Mouse (Mus musculus) CH12.LX (cell line): ENCODE measurements around the gene Ccr8. TPM values are rescaled to one million over a fixed set of nuclear protein-coding genes. Genes with fewer than 3 reads are reported as not detected.

ENCODE experiments used
- DNase-seq: peaks from one replicate; pipeline ENCODE4 v3.0.0-alpha.2; 2013; ENCODE audit errors: extremely low read depth
- H3K27ac ChIP-seq: 2 replicates; pipeline ENCODE4 v1.5.1; 2012; ENCODE audit warnings: low read depth, mild to moderate bottlenecking, control low read depth, moderate library complexity; ENCODE audit not compliant: insufficient read depth
- H3K27me3 ChIP-seq: replicated peaks from 2 replicates; pipeline ENCODE3; 2012; ENCODE audit warnings: inconsistent platforms
- H3K36me3 ChIP-seq, 2 experiments: replicated peaks in 1 of 2; 2 replicates each; pipeline versions ENCODE3 to v1.6.1; 2012; ENCODE audit warnings: inconsistent platforms in 1 of 2, low read length in 1 of 2, mild to moderate bottlenecking in 1 of 2, mixed read lengths in 1 of 2, moderate library complexity in 1 of 2; ENCODE audit not compliant: control insufficient read depth in 1 of 2, insufficient read depth in 1 of 2
- H3K4me1 ChIP-seq, 2 experiments: 2 replicates each; pipeline ENCODE4 v1.6.1; 2012; ENCODE audit warnings: inconsistent platforms in 1 of 2, moderate library complexity in 1 of 2; ENCODE audit not compliant: insufficient read depth in 2 of 2, control insufficient read depth in 1 of 2
- H3K4me2 ChIP-seq: 2 replicates; pipeline ENCODE4 v1.6.1; 2012; ENCODE audit warnings: low read depth, mild to moderate bottlenecking, control low read depth; ENCODE audit not compliant: poor library complexity, insufficient read depth, severe bottlenecking
- H3K4me3 ChIP-seq, 3 experiments: fragments of 150-350 bp in 1 of 3; sonication (generic) in 1 of 3; replicated peaks in 1 of 3; 2 replicates each; pipeline versions ENCODE3 to v1.5.1; 2011 to 2012; ENCODE audit warnings: low read depth in 2 of 3, low read length in 2 of 3, mild to moderate bottlenecking in 2 of 3, moderate library complexity in 2 of 3, control low read depth in 1 of 3, improper control_type of control experiment in 1 of 3, inconsistent platforms in 1 of 3, mixed read lengths in 1 of 3; ENCODE audit not compliant: poor library complexity in 1 of 3
- H3K79me2 ChIP-seq: replicated peaks from 2 replicates; pipeline ENCODE4 v1.6.1; 2012; ENCODE audit warnings: mild to moderate bottlenecking, moderate library complexity; ENCODE audit not compliant: control insufficient read depth, poor library complexity, insufficient read depth, severe bottlenecking; ENCODE audit errors: extremely low read depth
- H3K9ac ChIP-seq: 2 replicates; pipeline ENCODE4 v1.6.1; 2012; ENCODE audit warnings: low read depth, mild to moderate bottlenecking, control low read depth, moderate library complexity; ENCODE audit not compliant: insufficient read depth
- H3K9me3 ChIP-seq: replicated peaks from 2 replicates; pipeline ENCODE3; 2012; ENCODE audit warnings: low read length, inconsistent platforms, mixed read lengths
- BHLHE40 ChIP-seq: IDR thresholded peaks from 2 replicates; pipeline ENCODE4 v1.6.1; 2011; ENCODE audit warnings: mild to moderate bottlenecking, low read depth, low read length, improper control_type of control experiment
- CTCF ChIP-seq, 2 experiments: IDR thresholded peaks in 1 of 2; conservative IDR thresholded peaks in 1 of 2; 2 replicates each; pipeline ENCODE4 v1.5.1; 2011 to 2012; ENCODE audit warnings: low read depth in 2 of 2, low read length in 2 of 2, improper control_type of control experiment in 1 of 2, inconsistent platforms in 1 of 2, mild to moderate bottlenecking in 1 of 2, moderate library complexity in 1 of 2
- EP300 ChIP-seq: IDR thresholded peaks from 2 replicates; pipeline ENCODE4 v1.6.1; 2011; ENCODE audit warnings: low read length, improper control_type of control experiment
- ETS1 ChIP-seq: conservative IDR thresholded peaks from 2 replicates; pipeline ENCODE4 v1.6.1; 2012; ENCODE audit warnings: low read depth, mild to moderate bottlenecking, inconsistent platforms, low read length, improper control_type of control experiment, moderate library complexity
- HCFC1 ChIP-seq: IDR thresholded peaks from 2 replicates; pipeline ENCODE4 v1.6.1; 2012; ENCODE audit warnings: low read depth, mild to moderate bottlenecking, inconsistent platforms, low read length, improper control_type of control experiment
- IRF4 ChIP-seq: IDR thresholded peaks from 2 replicates; pipeline ENCODE4 v1.6.1; 2014; ENCODE audit warnings: low read depth, mild to moderate bottlenecking, inconsistent platforms, low read length, improper control_type of control experiment
- JUN ChIP-seq: IDR thresholded peaks from 2 replicates; pipeline ENCODE4 v1.6.1; 2011; ENCODE audit warnings: low read depth, mild to moderate bottlenecking, low read length, improper control_type of control experiment, moderate library complexity; ENCODE audit not compliant: insufficient read depth
- KAT2A ChIP-seq: IDR thresholded peaks from 2 replicates; pipeline ENCODE4 v1.6.1; 2012; ENCODE audit warnings: low read length, improper control_type of control experiment, inconsistent platforms; ENCODE audit not compliant: insufficient replicate concordance
- MAZ ChIP-seq: IDR thresholded peaks from 2 replicates; pipeline ENCODE4 v1.6.1; 2012; ENCODE audit warnings: low read depth, mild to moderate bottlenecking, inconsistent platforms, low read length, improper control_type of control experiment, moderate library complexity
- MEF2A ChIP-seq: IDR thresholded peaks from 2 replicates; pipeline ENCODE4 v1.6.1; 2014; ENCODE audit warnings: low read depth, mild to moderate bottlenecking, inconsistent platforms, low read length, improper control_type of control experiment, borderline replicate concordance
- MYC ChIP-seq: IDR thresholded peaks from 2 replicates; pipeline ENCODE4 v1.6.1; 2011; ENCODE audit warnings: low read depth, mild to moderate bottlenecking, improper control_type of control experiment, low read length
- NELFE ChIP-seq: IDR thresholded peaks from 2 replicates; pipeline ENCODE4 v1.6.1; 2011; ENCODE audit warnings: low read depth, low read length, improper control_type of control experiment
- NRF1 ChIP-seq: IDR thresholded peaks from 2 replicates; pipeline ENCODE4 v1.6.1; 2014; ENCODE audit warnings: low read depth, mild to moderate bottlenecking, inconsistent platforms, low read length, improper control_type of control experiment, moderate library complexity
- PAX5 ChIP-seq: IDR thresholded peaks from 2 replicates; pipeline ENCODE4 v1.6.1; 2012; ENCODE audit warnings: low read length, inconsistent platforms, mixed read lengths
- POLR2A ChIP-seq: IDR thresholded peaks from 2 replicates; pipeline ENCODE4 v1.6.1; 2011; ENCODE audit warnings: low read depth, mild to moderate bottlenecking, improper control_type of control experiment, low read length
- POLR2AphosphoS2 ChIP-seq: IDR thresholded peaks from 2 replicates; pipeline ENCODE4 v1.6.1; 2011; ENCODE audit warnings: low read depth, low read length, improper control_type of control experiment
- RAD21 ChIP-seq: IDR thresholded peaks from 2 replicates; pipeline ENCODE4 v1.6.1; 2011; ENCODE audit warnings: low read depth, mild to moderate bottlenecking, low read length, improper control_type of control experiment, moderate library complexity
- SMC3 ChIP-seq: IDR thresholded peaks from 2 replicates; pipeline ENCODE4 v1.6.1; 2011; ENCODE audit warnings: low read depth, low read length, improper control_type of control experiment
- USF1 ChIP-seq: IDR thresholded peaks from 2 replicates; pipeline ENCODE4 v1.6.1; 2014; ENCODE audit warnings: low read depth, mild to moderate bottlenecking, inconsistent platforms, low read length, improper control_type of control experiment
- USF2 ChIP-seq: conservative IDR thresholded peaks from 2 replicates; pipeline ENCODE4 v1.6.1; 2011; ENCODE audit warnings: low read depth, low read length, improper control_type of control experiment
- ZKSCAN1 ChIP-seq: IDR thresholded peaks from 2 replicates; pipeline ENCODE4 v1.6.1; 2012; ENCODE audit warnings: low read depth, inconsistent platforms, low read length, improper control_type of control experiment, borderline replicate concordance
- ZNF384 ChIP-seq: IDR thresholded peaks from 2 replicates; pipeline ENCODE4 v1.6.1; 2012; ENCODE audit warnings: low read depth, low read length, improper control_type of control experiment, inconsistent platforms
- dilution Hi-C: fragments of 300-500 bp; cut with MboI; formaldehyde crosslinking; loops from 2 replicates; pipeline ENCODE4 v1.14.3; 2020; ENCODE audit warnings: low sequenced_read_pairs; ENCODE audit not compliant: extremely low pct_unique_long_range_greater_than_20kb, extremely low pct_ligation_motif_present
- in situ Hi-C: fragments of 300-500 bp; cut with MboI; formaldehyde crosslinking; loops from 3 replicates; pipeline ENCODE4 v1.14.3; 2019; ENCODE audit warnings: low sequenced_read_pairs, low pct_ligation_motif_present, low pct_unique_long_range_greater_than_20kb, mixed read lengths
- polyA plus RNA-seq: library from polyadenylated mRNA; unstranded; fragments of >175 nt; gene quantifications from 2 replicates; pipeline ENCODE4 v1.2.1, GENCODE M21; 2012; ENCODE audit warnings: low read depth; ENCODE audit not compliant: insufficient read length
- total RNA-seq, 2 experiments: library from RNA; depleted of rRNA; stranded (reverse); fragments of 300-350 nt in 1 of 2; fragments of >200 nt in 1 of 2; gene quantifications; 2 replicates each; pipeline ENCODE4 v1.2.3; 2012 to 2014

Ccr8 gene
- total and polyA plus RNA-seq, 3 experiments: not detected

- H3K9me3 ChIP-seq: no peaks in the 10 kb centered on the region
- H3K4me1 ChIP-seq: peaks cover 7 to 42% of the 10 kb centered on the region in 2 experiments
- H3K4me2 ChIP-seq: no peak overlapping the region
- no peak overlapping the region for H3K9ac ChIP-seq
- TF ChIP-seq RAD21 (no peak), BHLHE40 (no peak), KAT2A (no peak), MEF2A (no peak), MYC (no peak), ZNF384 (no peak), POLR2A (peak; percentile 16; the same call in 1 of the 2 replicates)
- no peak overlapping the region for H3K27ac ChIP-seq
- no peaks in the 10 kb centered on the region for H3K27me3 ChIP-seq
- peaks cover 3% of the 10 kb centered on the region; the same call in 1 of the 2 replicates for H3K79me2 ChIP-seq
- peaks cover 32 to 37% of the 10 kb centered on the region in 2 experiments for H3K36me3 ChIP-seq
- in situ Hi-C loops: no loop called here
- no peak for DNase-seq
- no peak overlapping the region for H3K4me3 ChIP-seq
- dilution Hi-C loops: no loop called here
These were observed 42.7 kb downstream of the Ccr8 start for GRCm38 (mm10) chr9:120134529-120135160.

DNA sequence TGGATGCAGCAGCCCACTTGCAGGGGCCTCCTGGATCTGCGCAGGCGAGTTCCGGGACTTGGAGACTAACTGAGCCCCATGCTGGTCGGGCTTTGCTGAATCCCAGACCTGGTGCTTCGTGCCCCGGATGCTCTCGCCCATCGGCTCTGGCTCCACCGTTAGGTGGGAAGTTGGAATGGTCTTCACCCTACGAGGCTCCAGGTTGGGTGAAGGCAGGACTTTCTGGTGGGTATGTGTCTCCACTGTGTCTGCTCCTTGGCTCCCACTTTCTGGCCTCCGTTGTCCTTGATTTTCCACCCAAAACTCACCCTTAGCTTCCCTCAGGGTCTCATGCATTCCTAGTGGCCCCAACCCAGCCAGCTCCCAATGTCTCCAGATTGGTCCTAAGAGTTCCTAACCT, 43.5 kb downstream of the Ccr8 start:
- dilution Hi-C loops (no loop called here), in situ Hi-C loops (no loop called here)
- H3K4me3 ChIP-seq: no peak overlapping the region
- H3K27ac ChIP-seq: no peak overlapping the region
- peaks cover 2 to 34% of the 10 kb centered on the region in 2 experiments; a peak in 3 of 4 replicates for H3K4me1 ChIP-seq
- TF ChIP-seq SMC3: no peak
- TF ChIP-seq ZKSCAN1: no peak
- TF ChIP-seq ZNF384: no peak
- TF ChIP-seq PAX5: no peak
- TF ChIP-seq ETS1: no peak
- TF ChIP-seq POLR2AphosphoS2: no peak
- TF ChIP-seq EP300: no peak
- no peak for TF ChIP-seq IRF4
- TF ChIP-seq HCFC1: no peak
- no peak for TF ChIP-seq NRF1
- TF ChIP-seq BHLHE40: no peak
- TF ChIP-seq USF2: no peak
- TF ChIP-seq CTCF (conservative IDR thresholded peaks at IDR 0.05 in 1 of 2, IDR thresholded peaks at IDR 0.05 in 1 of 2; ENCODE audit: low read depth in 2 of 2, low read length in 2 of 2): no peak
- no peak for TF ChIP-seq USF1
- no peak for TF ChIP-seq MAZ
- TF ChIP-seq NELFE: no peak
- TF ChIP-seq JUN: no peak
- no peak for DNase-seq
- H3K4me2 ChIP-seq: no peak overlapping the region
- peaks cover 24 to 29% of the 10 kb centered on the region in 2 experiments for H3K36me3 ChIP-seq
- no peaks in the 10 kb centered on the region for H3K79me2 ChIP-seq
- H3K9ac ChIP-seq: no peak overlapping the region
- H3K9me3 ChIP-seq: peaks cover 4% of the 10 kb centered on the region
- no peaks in the 10 kb centered on the region for H3K27me3 ChIP-seq
